Mouse (Mus musculus): ENCODE measurements around the gene Stkld1. TPM values are rescaled to one million over a fixed set of nuclear protein-coding genes. Genes with fewer than 3 reads are reported as not detected.

The Stkld1 gene
- total RNA-seq, 2 experiments from 2014 or later = not detected

- DNase-seq = peak; percentile 87 to 88
Measured at GRCm38 (mm10) chr2:26915927-26916728, 17.7 kb upstream of the Stkld1 start, which contains the start of the genes Surf2 and Surf1. TSS of gene Surf2 (plus strand) at chr2:26916367. TSS of gene Surf1 (minus strand) at chr2:26916530.

GRCm38 (mm10) chr2:26916738-26917137 lies 17.1 kb upstream of the Stkld1 start:
- DNase-seq = no peak

- DNase-seq = no peak
Measured at GRCm38 (mm10) chr2:26919684-26920083, 14.2 kb upstream of the Stkld1 start.

- DNase-seq = no peak
Measured at GRCm38 (mm10) chr2:26920190-26920855, 13.5 kb upstream of the Stkld1 start.

GRCm38 (mm10) chr2:26921784-26922183 lies 12.1 kb upstream of the Stkld1 start:
- DNase-seq = peak in 1 of 2 experiments; percentile 27

GRCm38 (mm10) chr2:26927745-26928476 lies 5.9 kb upstream of the Stkld1 start:
- DNase-seq = peak in 1 of 2 experiments; percentile 29

GRCm38 (mm10) chr2:26930390-26930789 lies 3.5 kb upstream of the Stkld1 start:
- DNase-seq = peak; percentile 51 to 71

GRCm38 (mm10) chr2:26932473-26933303 lies 1.2 kb upstream of the Stkld1 start:
- DNase-seq = no peak

GRCm38 (mm10) chr2:26935286-26935685 lies 1.4 kb downstream of the Stkld1 start:
- DNase-seq = no peak

- DNase-seq = no peak
Measured at GRCm38 (mm10) chr2:26936425-26936824, 2.6 kb downstream of the Stkld1 start.

- peak in 1 of 2 experiments; percentile 19 for DNase-seq
Measured at GRCm38 (mm10) chr2:26941539-26941938, 7.7 kb downstream of the Stkld1 start.

- DNase-seq = no peak
Measured at GRCm38 (mm10) chr2:26943253-26943652, 9.4 kb downstream of the Stkld1 start.

GRCm38 (mm10) chr2:26950411-26950810 lies 16.6 kb downstream of the Stkld1 start:
- DNase-seq = no peak

- DNase-seq = no peak
Measured at GRCm38 (mm10) chr2:26951346-26951905, 17.6 kb downstream of the Stkld1 start.

GRCm38 (mm10) chr2:26952193-26952592 lies 18.3 kb downstream of the Stkld1 start:
- DNase-seq = no peak

- no peak for DNase-seq
Measured at GRCm38 (mm10) chr2:26952866-26953265, 19.0 kb downstream of the Stkld1 start.

- no peak for DNase-seq
Measured at GRCm38 (mm10) chr2:26954735-26955395, 21.0 kb downstream of the Stkld1 start.

- DNase-seq = no peak
Measured at GRCm38 (mm10) chr2:26956811-26957487, 23.1 kb downstream of the Stkld1 start.

GRCm38 (mm10) chr2:26957488-26957859 lies 23.6 kb downstream of the Stkld1 start:
- no peak for DNase-seq

GRCm38 (mm10) chr2:26960756-26961155 lies 26.9 kb downstream of the Stkld1 start:
- no peak for DNase-seq

Data from heart, adult 18-20 months (tissue).